Mouse (Mus musculus): ENCODE results near the gene Bax.
"Not testable (repeated sequence)": the region's sequence is repeated elsewhere in the genome, so short reads cannot be mapped to it uniquely, and the experiment has no call there.

The Bax gene

GRCm38 (mm10) chr7:45466283-45467089 lies at the start of gene Bax:
TSS of gene Bax (minus strand) at chr7:45466898.
- peak; percentile 99 for DNase-seq (ENCODE audit: low spot score)

- peak; percentile 67 for DNase-seq (ENCODE audit: low spot score)
Measured at GRCm38 (mm10) chr7:45515436-45515835, 48.7 kb upstream of the Bax start.

GRCm38 (mm10) chr7:45514411-45514810 lies 47.7 kb upstream of the Bax start:
- no peak for DNase-seq (ENCODE audit: low spot score)

DNA sequence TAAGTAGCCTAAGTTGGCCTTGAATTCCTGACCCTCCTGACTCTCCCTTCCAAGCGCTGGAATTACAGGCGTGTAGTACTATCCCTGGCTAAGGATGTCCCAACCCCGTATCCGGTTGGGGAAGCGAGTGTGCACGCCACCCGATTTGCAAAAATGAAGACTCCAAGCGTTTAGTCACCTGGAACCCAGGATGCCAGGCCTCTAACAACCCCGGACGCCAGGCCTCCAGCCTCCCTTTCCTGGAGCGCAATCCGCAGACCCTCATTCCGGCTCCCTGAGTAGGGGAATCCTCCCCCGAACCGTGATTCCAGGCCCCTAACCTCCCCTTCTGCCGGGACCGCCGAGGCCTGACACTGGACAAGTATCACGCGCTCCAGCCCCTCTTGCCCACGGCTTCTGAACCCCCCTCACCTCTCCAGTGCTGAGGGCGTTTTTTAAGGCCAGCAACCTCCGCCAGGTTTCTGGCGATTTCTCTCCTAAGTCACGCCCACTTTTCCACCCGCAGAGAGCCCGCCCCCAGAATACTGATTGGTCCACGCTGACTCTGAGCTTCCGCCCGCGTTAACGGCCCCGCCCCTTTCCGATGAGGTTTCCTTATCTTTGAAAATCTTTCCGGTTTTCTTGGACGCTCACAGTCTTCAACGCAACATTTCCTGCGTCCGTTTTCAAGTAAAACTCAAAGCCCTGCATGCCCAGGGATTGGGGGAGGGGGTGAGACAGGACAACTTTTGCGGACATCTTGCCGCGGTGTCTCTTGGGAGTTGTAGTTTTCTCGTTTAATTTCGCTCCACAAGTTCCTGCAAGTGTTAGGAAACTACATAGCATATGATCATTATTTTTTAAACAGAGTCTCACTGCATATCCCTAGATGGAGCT lies 43.5 kb upstream of the Bax start, which contains the start of gene Nucb1:
Gene Nucb1 (minus strand): TSS at position 495 of the 876 bp plus-strand sequence.
- peak; percentile 94 for DNase-seq (ENCODE audit: low spot score)

- no peak for DNase-seq (ENCODE audit: low spot score)
Measured at GRCm38 (mm10) chr7:45509181-45509882, 42.6 kb upstream of the Bax start.

GRCm38 (mm10) chr7:45508561-45508960 lies 41.9 kb upstream of the Bax start:
- no peak for DNase-seq (ENCODE audit: low spot score)

GRCm38 (mm10) chr7:45507583-45507982 lies 40.9 kb upstream of the Bax start:
- no peak for DNase-seq (ENCODE audit: low spot score)

DNA sequence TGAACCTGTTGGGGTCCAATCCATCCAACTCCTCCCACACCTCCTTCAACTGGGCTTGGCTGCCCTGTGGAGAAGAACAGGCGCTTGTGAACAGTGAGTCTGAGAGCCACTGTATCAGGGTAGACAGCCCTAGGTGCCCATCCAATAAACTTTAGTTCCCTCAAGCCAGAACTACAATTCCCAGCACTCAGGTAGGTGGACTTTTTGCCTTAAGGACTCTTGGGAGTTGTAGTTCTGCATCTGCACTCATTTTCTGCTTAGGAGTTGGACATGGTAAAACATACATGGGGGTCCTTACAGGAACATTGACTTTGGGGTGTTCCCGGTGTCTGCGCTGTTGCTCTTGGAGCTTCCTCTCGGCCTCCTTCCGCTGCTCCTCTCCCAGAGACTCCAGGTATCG lies 31.7 kb upstream of the Bax start:
- DNase-seq (ENCODE audit: low spot score): no peak

- DNase-seq (ENCODE audit: low spot score): no peak
Measured at GRCm38 (mm10) chr7:45494548-45494947, 27.9 kb upstream of the Bax start.

GRCm38 (mm10) chr7:45492951-45493350 lies 26.3 kb upstream of the Bax start:
- DNase-seq (ENCODE audit: low spot score): no peak

GRCm38 (mm10) chr7:45492225-45492844 lies 25.6 kb upstream of the Bax start:
- DNase-seq (ENCODE audit: low spot score): no peak

DNA sequence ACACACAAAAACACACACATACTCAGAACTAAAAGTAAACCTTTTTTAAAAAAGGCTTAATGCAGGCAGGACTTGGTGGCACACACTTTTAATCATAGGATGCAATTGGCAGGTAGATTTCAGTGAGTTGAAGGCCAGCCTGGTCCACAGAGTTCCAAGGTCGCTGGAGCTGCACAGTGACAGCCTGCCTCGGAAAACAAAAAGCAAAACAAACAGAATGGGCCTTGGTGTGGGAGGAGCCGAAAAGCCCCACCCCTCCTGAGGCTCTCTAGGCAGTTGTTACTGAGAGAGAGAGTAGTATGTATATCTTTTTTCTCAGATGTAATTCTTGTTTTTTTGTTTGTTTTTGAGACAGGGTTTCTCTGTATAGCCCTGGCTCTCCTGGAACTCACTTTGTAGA lies 24.6 kb upstream of the Bax start:
- no peak for DNase-seq (ENCODE audit: low spot score)

GRCm38 (mm10) chr7:45490822-45491221 lies 24.1 kb upstream of the Bax start:
- DNase-seq (ENCODE audit: low spot score): peak; percentile 44

DNA sequence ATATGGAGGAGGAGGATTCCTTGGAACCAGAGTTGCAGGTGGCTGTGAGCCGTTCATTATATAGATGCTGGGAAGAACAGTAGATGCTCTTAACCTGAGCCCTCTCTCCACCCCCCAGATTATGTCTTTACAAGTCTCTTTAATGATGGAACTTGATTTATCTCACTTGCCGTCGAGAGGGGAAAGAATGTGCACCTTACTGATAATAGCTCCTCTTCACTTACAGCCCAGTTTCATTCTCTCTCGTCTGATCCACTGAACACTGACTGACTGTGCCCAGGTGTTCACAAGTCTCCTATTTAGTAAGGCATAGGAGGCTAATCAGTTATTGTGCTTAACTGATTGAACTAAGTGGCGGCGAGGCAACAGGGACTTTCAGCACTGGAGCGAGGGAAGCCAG lies 22.9 kb upstream of the Bax start:
- no peak for DNase-seq (ENCODE audit: low spot score)

- DNase-seq (ENCODE audit: low spot score): peak; percentile 82
Measured at GRCm38 (mm10) chr7:45488293-45489204, 21.9 kb upstream of the Bax start, which contains the start of gene Dhdh. TSS of gene Dhdh (minus strand) at chr7:45488805.

DNA sequence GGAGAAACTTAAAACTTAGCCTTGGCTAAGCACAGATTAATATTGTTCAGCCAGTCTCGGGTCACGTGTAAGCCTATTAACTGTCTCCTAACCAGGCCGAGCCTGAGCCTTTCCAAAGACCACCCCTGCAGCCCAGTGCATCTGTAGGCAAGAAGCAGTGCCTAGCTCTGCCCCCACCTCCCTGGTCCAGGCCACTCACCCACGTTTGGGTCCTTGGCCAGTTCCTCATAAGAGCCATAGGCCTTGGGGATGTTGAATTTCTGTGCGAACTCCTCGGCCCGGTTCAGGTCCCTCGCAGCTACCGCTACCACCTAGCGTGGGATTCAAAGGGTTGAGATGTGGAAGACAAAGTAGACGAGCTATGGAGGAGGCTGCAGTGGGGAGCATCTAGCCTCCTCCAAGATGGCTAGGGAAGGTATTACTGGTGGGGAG lies 21.2 kb upstream of the Bax start:
- DNase-seq (ENCODE audit: low spot score): peak; percentile 32

GRCm38 (mm10) chr7:45486761-45487415 lies 20.2 kb upstream of the Bax start, which contains the start of gene Gm45808:
TSS of gene Gm45808 (minus strand) at chr7:45486811.
- DNase-seq (ENCODE audit: low spot score): no peak

DNA sequence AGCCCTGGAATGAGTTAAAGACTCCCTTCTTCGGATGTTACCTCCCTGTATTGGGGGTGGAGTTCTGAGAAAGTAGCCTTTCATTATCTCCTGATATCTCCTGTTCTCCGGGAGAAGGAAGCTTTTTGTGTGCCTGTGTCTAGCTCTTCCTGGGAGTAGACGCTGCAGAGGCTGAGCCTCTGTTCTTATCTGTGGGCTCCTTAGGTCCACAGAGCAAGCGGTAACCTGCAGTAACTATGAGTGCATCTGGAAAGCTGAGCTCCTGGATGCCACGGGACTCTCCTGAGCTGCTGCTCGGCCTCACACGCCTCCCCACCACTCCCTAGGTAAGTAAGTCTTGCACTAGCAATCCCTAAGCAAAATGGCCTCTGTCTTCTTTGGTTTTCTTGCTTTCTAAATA lies 19.5 kb upstream of the Bax start:
- DNase-seq (ENCODE audit: low spot score): no peak

GRCm38 (mm10) chr7:45484985-45485384 lies 18.3 kb upstream of the Bax start:
- DNase-seq (ENCODE audit: low spot score): not testable (repeated sequence)

DNA sequence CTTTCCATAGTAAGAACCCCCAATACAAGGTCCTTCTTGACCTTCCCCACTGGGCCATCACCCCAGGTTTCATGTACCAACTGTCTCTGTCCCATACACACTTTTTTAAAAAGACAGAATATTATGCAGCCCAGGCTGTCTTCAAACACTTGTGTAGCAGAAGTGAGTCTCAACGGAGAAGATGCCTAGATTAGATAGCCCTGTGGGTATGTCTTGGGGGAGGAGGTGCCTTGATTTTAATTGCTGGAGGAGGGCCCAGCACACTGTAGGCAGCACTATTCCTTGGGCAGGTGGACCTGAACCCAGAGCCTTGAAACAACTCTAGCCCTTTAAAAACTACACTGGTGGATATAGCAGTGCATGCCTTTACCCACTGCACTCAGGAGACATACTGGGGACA lies 15.5 kb upstream of the Bax start:
- DNase-seq (ENCODE audit: low spot score): no peak

Data from embryo, embryonic 10 days (tissue).